Comparison of ENCODE assay signal across 29 mouse cellular contexts in the genomic region with DNA sequence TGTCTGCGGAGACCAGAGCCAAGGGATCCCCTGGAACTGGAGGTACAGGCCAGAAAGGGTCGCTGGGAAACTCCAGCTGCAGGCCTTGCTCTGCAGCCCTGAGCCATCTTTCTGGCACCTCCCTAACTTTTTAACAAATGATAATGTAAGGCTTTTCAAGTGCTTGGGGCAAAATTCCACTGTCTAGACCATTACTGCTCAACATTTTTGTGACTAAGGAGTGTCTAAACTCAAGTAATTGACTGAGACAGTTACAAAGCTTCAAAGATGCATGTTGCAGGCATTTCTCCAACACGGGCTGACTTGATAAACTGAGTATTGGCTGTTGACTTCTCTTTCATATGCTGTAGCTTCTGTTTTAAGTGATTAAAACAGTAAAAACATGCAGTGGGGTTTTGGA. TPM values are rescaled to one million over a fixed set of nuclear protein-coding genes. Genes with fewer than 3 reads are reported as not detected.
DNase-seq lines count a peak whose midpoint lies in the region; ATAC-seq and TF ChIP-seq lines count a peak whose summit lies in the region.
"Had no signal": no experiment of that assay in that cellular context is flagged by ENCODE, and none has a peak within 500 bp of the region (broad histone marks: within the 10 kb centered on the region; RNA-seq: fewer than 3 reads in every experiment).

No protein-coding gene starts in this region.

- POLR2A ChIA-PET in Patski (lab: Charles Lee) = no interaction called here

- H3K27ac ChIP-seq in ES-Bruce4 (ENCODE audit: insufficient read depth, low read length) = no peak overlapping the region
- H3K27ac ChIP-seq in embryonic facial prominence, embryonic 14.5 days (replicated peaks; ENCODE audit: low read depth, low read length) = no peak overlapping the region
- H3K27ac ChIP-seq in intestine, postnatal 0 days (ENCODE audit: low read depth, low read length) = no peak overlapping the region
- H3K27ac ChIP-seq: forebrain, embryonic 12.5 days; forebrain, embryonic 15.5 days; heart, embryonic 10.5 days; heart, embryonic 13.5 days; hindbrain, embryonic 14.5 days; hindbrain, postnatal 0 days had no signal

- H3K4me2 ChIP-seq in embryonic facial prominence, embryonic 14.5 days (ENCODE audit: low read depth, low read length) = no peak overlapping the region
- no peak overlapping the region for H3K4me2 ChIP-seq in intestine, postnatal 0 days (replicated peaks; ENCODE audit: low read depth)
- H3K4me2 ChIP-seq: forebrain, embryonic 12.5 days; forebrain, embryonic 15.5 days; heart, embryonic 13.5 days; hindbrain, embryonic 14.5 days had no signal

- CTCF ChIA-PET in Patski (lab: Charles Lee) = no interaction called here

- H3K9ac ChIP-seq in ES-Bruce4 (ENCODE audit: low read depth, poor library complexity, severe bottlenecking) = no peak overlapping the region
- no peak overlapping the region for H3K9ac ChIP-seq in embryonic facial prominence, embryonic 14.5 days (ENCODE audit: low read depth, low read length)
- no peak overlapping the region for H3K9ac ChIP-seq in intestine, postnatal 0 days (ENCODE audit: low read depth, low read length)
- H3K9ac ChIP-seq: forebrain, embryonic 12.5 days; forebrain, embryonic 15.5 days; heart, embryonic 13.5 days; hindbrain, embryonic 14.5 days had no signal

- no peaks in the 10 kb centered on the region for H3K9me3 ChIP-seq in ES-Bruce4 (replicated peaks; ENCODE audit: control insufficient read depth, insufficient read depth, low read length, poor library complexity, severe bottlenecking)
- H3K9me3 ChIP-seq in embryonic facial prominence, embryonic 14.5 days (ENCODE audit: control insufficient read depth, low read length) = no peaks in the 10 kb centered on the region
- H3K9me3 ChIP-seq in intestine, postnatal 0 days (ENCODE audit: control insufficient read depth) = no peaks in the 10 kb centered on the region
- H3K9me3 ChIP-seq: forebrain, embryonic 12.5 days; forebrain, embryonic 15.5 days; heart, embryonic 10.5 days; heart, embryonic 13.5 days had no signal

- DNase-seq in heart, adult 11 months = peak; percentile 49
- DNase-seq in heart, adult 8-10 months (ENCODE audit: low spot score) = no peak
- peak; percentile 50 for DNase-seq in Patski (ENCODE audit: low read depth, low spot score)
- peak; percentile 52 for DNase-seq in embryonic facial prominence, embryonic 14.5 days (ENCODE audit: low spot score)
- DNase-seq: adrenal gland, adult 2 months; adrenal gland, postnatal 14 days; B cell, adult 2 months; cerebellum, adult 11 months; cerebellum, adult 2 months; cerebellum, adult 9-11 months; cerebellum, postnatal 25 days; gastrocnemius, postnatal 10 days; gastrocnemius, postnatal 36 days; heart, adult 18-20 months; heart, postnatal 14 days; heart, postnatal 4 days had no signal

- whole genome bisulfite sequencing in embryonic facial prominence, embryonic 14.5 days = 68% methylated on average over 3 of the region's 3 CpGs
- WGBS in intestine, postnatal 0 days = 79% methylated on average over 3 of the region's 3 CpGs

- H3K27me3 ChIP-seq in ES-Bruce4 (ENCODE audit: control insufficient read depth, insufficient read depth, low read length, poor library complexity, severe bottlenecking) (no peaks in the 10 kb centered on the region), Patski (no peaks in the 10 kb centered on the region)
- no peaks in the 10 kb centered on the region for H3K27me3 ChIP-seq in embryonic facial prominence, embryonic 14.5 days (replicated peaks; ENCODE audit: control insufficient read depth, insufficient read depth, low read length)
- no peaks in the 10 kb centered on the region for H3K27me3 ChIP-seq in intestine, postnatal 0 days (replicated peaks; ENCODE audit: control insufficient read depth, insufficient read depth, low read length)
- H3K27me3 ChIP-seq: CH12.LX; forebrain, embryonic 12.5 days; forebrain, embryonic 15.5 days; heart, embryonic 13.5 days had no signal

- TF ChIP-seq CTCF in ES-Bruce4 (IDR thresholded peaks at IDR 0.05; ENCODE audit: low read depth, low read length) (no peak), Patski (IDR thresholded peaks at IDR 0.05) (no peak)
- TF ChIP-seq CTCF in intestine, postnatal 0 days (IDR thresholded peaks at IDR 0.05; ENCODE audit: low read depth) = no peak

- no peak overlapping the region for H3K4me3 ChIP-seq in ES-Bruce4 (ENCODE audit: low read depth, low read length)
- no peak overlapping the region for H3K4me3 ChIP-seq in embryonic facial prominence, embryonic 14.5 days (ENCODE audit: low read depth, low read length)
- no peak overlapping the region for H3K4me3 ChIP-seq in intestine, postnatal 0 days (ENCODE audit: low read depth, low read length)
- H3K4me3 ChIP-seq: erythroblast, embryonic 14.5 days; forebrain, embryonic 12.5 days; forebrain, embryonic 15.5 days; heart, embryonic 10.5 days; heart, embryonic 13.5 days had no signal

- no peaks in the 10 kb centered on the region for H3K36me3 ChIP-seq in ES-Bruce4 (ENCODE audit: control insufficient read depth, insufficient read depth, low read length, poor library complexity, severe bottlenecking)
- H3K36me3 ChIP-seq in embryonic facial prominence, embryonic 14.5 days (ENCODE audit: control insufficient read depth, insufficient read depth, low read length) = peaks cover 73% of the 10 kb centered on the region
- peaks cover 33% of the 10 kb centered on the region for H3K36me3 ChIP-seq in intestine, postnatal 0 days (ENCODE audit: control insufficient read depth, insufficient read depth)

- no peak for ATAC-seq in Patski
- no peak for ATAC-seq in embryonic facial prominence, embryonic 14.5 days (ENCODE audit: low read depth)
- no peak for ATAC-seq in intestine, postnatal 0 days
- no peak for ATAC-seq in granulocyte monocyte progenitor cell, adult 5-6 weeks (replicated peaks; ENCODE audit: poor library complexity, severe bottlenecking)
- ATAC-seq: forebrain, embryonic 15.5 days; hindbrain, postnatal 0 days; inflammation-experienced regulatory T-cells, adult 6 months; intestine, embryonic 16.5 days had no signal

- TF ChIP-seq EP300 in ES-Bruce4 (IDR thresholded peaks at IDR 0.05; ENCODE audit: insufficient read depth, low read depth, low read length) = 0 out of 2 replicates have a peak, but pooled peaks have one; percentile 22

- in situ Hi-C loops in Patski (cut with MboI; ENCODE audit: low pct_unique_long_range_greater_than_20kb) = no loop called here

- H3K4me1 ChIP-seq in ES-Bruce4 (ENCODE audit: control insufficient read depth, insufficient read depth, low read length) = no peaks in the 10 kb centered on the region
- H3K4me1 ChIP-seq in embryonic facial prominence, embryonic 14.5 days (ENCODE audit: control insufficient read depth, insufficient read depth, low read length) = no peaks in the 10 kb centered on the region
- H3K4me1 ChIP-seq in intestine, postnatal 0 days (replicated peaks; ENCODE audit: control insufficient read depth, insufficient read depth, low read length) = no peaks in the 10 kb centered on the region

- no peak for TF ChIP-seq POLR2A in ES-Bruce4 (IDR thresholded peaks at IDR 0.05; ENCODE audit: insufficient read depth, low read length)

RNA-seq across cellular contexts. Expression of a gene that starts 18.4 kb away (rescaled TPM):
- 10 to 100 TPM; 11.8 to 17.0 (median 14.4) TPM for total RNA-seq in heart, adult 8-10 months (2022)
- 1.8 and 2.8 TPM in 2 replicates for polyA plus RNA-seq in ES-Bruce4 (2011; ENCODE audit: insufficient read depth, insufficient read length, low read depth, missing spikeins)
- 1.3 TPM for polyA plus RNA-seq in Patski (2021)
- polyA plus RNA-seq in embryonic facial prominence, embryonic 14.5 days (2014; fragmentation: Nextera tagmentation; extraction: Ambion mirVana) = 1.9 and 2.9 TPM in 2 replicates
- polyA plus RNA-seq in intestine, postnatal 0 days (2015; fragmentation: Nextera tagmentation; extraction: Ambion mirVana) = 1.5 and 1.6 TPM in 2 replicates
- not detected in 2 replicates for total RNA-seq in granulocyte monocyte progenitor cell, adult 5-6 weeks (2014; fragmentation: Nextera tagmentation)
- total RNA-seq in granulocyte monocyte progenitor cell, adult 5-6 weeks (2017) = not detected in 2 replicates
- total RNA-seq: CH12.LX had no signal
- polyA plus RNA-seq: inflammation-experienced regulatory T-cells, adult 6 months had no signal
